Mouse (Mus musculus) hindbrain, embryonic 15.5 days (tissue): Measurements from ENCODE around the gene Zfyve27. TPM values are rescaled to one million over a fixed set of nuclear protein-coding genes. Genes with fewer than 3 reads are reported as not detected.
A peak's percentile ranks its signal among the peaks of the same experiment; 100 is the strongest.

Source experiments
- ATAC-seq: fragments of 200-750 bp; cut with Nextera tagmentation; 2 replicates; pipeline ENCODE4 v1.8.0; 2017; ENCODE audit warnings: low read depth, moderate number of reproducible peaks, moderate TSS enrichment; ENCODE audit not compliant: low FRiP score
- H3K27ac ChIP-seq: fragments of 300-500 bp; sonication (generic); replicated peaks from 2 replicates; pipeline ENCODE4 v1.5.1; 2015; ENCODE audit warnings: mild to moderate bottlenecking, inconsistent platforms
- H3K27me3 ChIP-seq: fragments of 300-500 bp; sonication (generic); 2 replicates; pipeline ENCODE4 v1.6.1; 2015; ENCODE audit warnings: control low read depth, inconsistent platforms
- H3K36me3 ChIP-seq: fragments of 300-500 bp; sonication (generic); 2 replicates; pipeline ENCODE4 v1.6.1; 2015; ENCODE audit warnings: control low read depth, inconsistent platforms
- H3K4me1 ChIP-seq: fragments of 300-500 bp; sonication (generic); replicated peaks from 2 replicates; pipeline ENCODE4 v1.6.1; 2015; ENCODE audit warnings: control low read depth, inconsistent platforms
- H3K4me2 ChIP-seq: fragments of 300-500 bp; sonication (generic); 2 replicates; pipeline ENCODE4 v1.6.1; 2015; ENCODE audit warnings: moderate library complexity, mild to moderate bottlenecking, inconsistent platforms
- H3K4me3 ChIP-seq: fragments of 300-500 bp; sonication (generic); 2 replicates; pipeline ENCODE4 v1.5.1; 2015; ENCODE audit warnings: mild to moderate bottlenecking, inconsistent platforms
- H3K9ac ChIP-seq: fragments of 300-500 bp; sonication (generic); 2 replicates; pipeline ENCODE4 v1.6.1; 2015; ENCODE audit warnings: inconsistent platforms
- H3K9me3 ChIP-seq: fragments of 300-500 bp; sonication (generic); 2 replicates; pipeline ENCODE4 v1.6.1; 2016; ENCODE audit warnings: control low read depth, inconsistent platforms
- WGBS: fragments of 180-500 bp; shearing (Covaris S2); methylation state at CpG from one replicate; pipeline ENCODE4 v1.1.7; 2015; 5-methylcytosine and 5-hydroxymethylcytosine counted together
- polyA plus RNA-seq: library from polyadenylated mRNA; unstranded; fragments of >200 nt; fragmentation: Nextera tagmentation; extraction: Ambion mirVana; gene quantifications from 2 replicates; pipeline ENCODE4 v1.2.1, GENCODE M21; 2015

The Zfyve27 gene
- polyA plus RNA-seq, 1 experiment from 2014 or later: 65.0 TPM

GRCm38 (mm10) chr19:42144541-42145167 lies 19.1 kb upstream of the Zfyve27 start:
- WGBS: 24% methylated on average over 8 of the region's 8 CpGs
- H3K27me3 ChIP-seq: peaks cover 13% of the 10 kb centered on the region

GRCm38 (mm10) chr19:42145210-42145609 lies 18.5 kb upstream of the Zfyve27 start:
- 68% methylated on average over 4 of the region's 4 CpGs for WGBS
- no peaks in the 10 kb centered on the region for H3K9me3 ChIP-seq
- no peaks in the 10 kb centered on the region for H3K36me3 ChIP-seq
- H3K27ac ChIP-seq: no peak overlapping the region
- H3K4me2 ChIP-seq: no peak overlapping the region
- peaks cover 17% of the 10 kb centered on the region for H3K4me1 ChIP-seq
- no peak for ATAC-seq
- no peak overlapping the region for H3K4me3 ChIP-seq
- peaks cover 14% of the 10 kb centered on the region for H3K27me3 ChIP-seq
- no peak overlapping the region for H3K9ac ChIP-seq

More at GRCm38 (mm10) chr19:42144541-42145167, 19.1 kb upstream of the Zfyve27 start:
- no peak overlapping the region for H3K9ac ChIP-seq
- no peak overlapping the region for H3K27ac ChIP-seq
- peaks cover 17% of the 10 kb centered on the region for H3K4me1 ChIP-seq
- H3K36me3 ChIP-seq: no peaks in the 10 kb centered on the region
- ATAC-seq: no peak
- H3K4me2 ChIP-seq: no peak overlapping the region
- no peak overlapping the region for H3K4me3 ChIP-seq
- H3K9me3 ChIP-seq: no peaks in the 10 kb centered on the region

- Histone ChIP-seq H3K9ac (no peak overlapping the region), H3K4me2 (no peak overlapping the region), H3K27ac (no peak overlapping the region), H3K4me3 (no peak overlapping the region), H3K27me3 (peaks cover 14% of the 10 kb centered on the region), H3K4me1 (peaks cover 17% of the 10 kb centered on the region), H3K9me3 (no peaks in the 10 kb centered on the region), H3K36me3 (no peaks in the 10 kb centered on the region)
- ATAC-seq: no peak
- 94% methylated on average over 2 of the region's 2 CpGs for WGBS
These were observed 18.0 kb upstream of the Zfyve27 start for GRCm38 (mm10) chr19:42145731-42146130.

- ATAC-seq: no peak
- Histone ChIP-seq H3K4me2 (no peak overlapping the region), H3K9me3 (no peaks in the 10 kb centered on the region), H3K4me1 (peaks cover 17% of the 10 kb centered on the region), H3K36me3 (no peaks in the 10 kb centered on the region), H3K27ac (peak overlapping the region; percentile 65; the same call in 1 of the 2 replicates), H3K27me3 (peaks cover 14% of the 10 kb centered on the region), H3K9ac (no peak overlapping the region), H3K4me3 (no peak overlapping the region)
- 92% methylated on average over 9 of the region's 9 CpGs for WGBS
These were observed 17.3 kb upstream of the Zfyve27 start for GRCm38 (mm10) chr19:42146276-42147010.

- under 1% methylated on average over 31 of the region's 57 CpGs for WGBS
- H3K9me3 ChIP-seq: no peaks in the 10 kb centered on the region
- H3K4me2 ChIP-seq: peak within 1 kb of the TSS; percentile 90
- peak; percentile 50; the same call in 1 of the 2 replicates for ATAC-seq
- H3K36me3 ChIP-seq: no peaks in the 10 kb centered on the region
- peak within 1 kb of the TSS; percentile 65 for H3K27ac ChIP-seq
- H3K4me1 ChIP-seq: peaks cover 17% of the 10 kb centered on the region
- peaks cover 15% of the 10 kb centered on the region for H3K27me3 ChIP-seq
- peak within 1 kb of the TSS; percentile 72 for H3K9ac ChIP-seq
- peak within 1 kb of the TSS; percentile 54 for H3K4me3 ChIP-seq
These were observed 16.5 kb upstream of the Zfyve27 start, which contains the start of gene Marveld1 for GRCm38 (mm10) chr19:42147170-42147768. Marveld1 (plus strand) TSS chr19:42147400.

- H3K27me3 ChIP-seq: peaks cover 16% of the 10 kb centered on the region
- peaks cover 17% of the 10 kb centered on the region for H3K4me1 ChIP-seq
- ATAC-seq: peak; percentile 55; the same call in 1 of the 2 replicates
- H3K4me3 ChIP-seq: peak overlapping the region; percentile 54
- WGBS: under 1% methylated on average over 63 of the region's 63 CpGs
- peak overlapping the region; percentile 65 for H3K27ac ChIP-seq
- peak overlapping the region; percentile 72 for H3K9ac ChIP-seq
- peak overlapping the region; percentile 90 for H3K4me2 ChIP-seq
- no peaks in the 10 kb centered on the region for H3K9me3 ChIP-seq
- no peaks in the 10 kb centered on the region for H3K36me3 ChIP-seq
These were observed 15.8 kb upstream of the Zfyve27 start for GRCm38 (mm10) chr19:42147769-42148568.

GRCm38 (mm10) chr19:42148569-42148860 lies 15.2 kb upstream of the Zfyve27 start:
- Histone ChIP-seq H3K27ac (no peak overlapping the region), H3K27me3 (peaks cover 16% of the 10 kb centered on the region), H3K36me3 (no peaks in the 10 kb centered on the region), H3K4me2 (peak overlapping the region; percentile 90), H3K9me3 (no peaks in the 10 kb centered on the region), H3K9ac (peak overlapping the region; percentile 72), H3K4me3 (peak overlapping the region; percentile 54), H3K4me1 (peaks cover 17% of the 10 kb centered on the region)
- ATAC-seq: no peak
- WGBS: 26% methylated on average over 7 of the region's 7 CpGs

- Histone ChIP-seq H3K9me3 (no peaks in the 10 kb centered on the region), H3K27me3 (peaks cover 13% of the 10 kb centered on the region), H3K9ac (no peak overlapping the region), H3K4me3 (no peak overlapping the region), H3K4me2 (no peak overlapping the region), H3K27ac (no peak overlapping the region), H3K4me1 (peaks cover 17% of the 10 kb centered on the region), H3K36me3 (no peaks in the 10 kb centered on the region)
- 3% methylated on average over 6 of the region's 6 CpGs for WGBS
- no peak for ATAC-seq
These were observed 11.8 kb upstream of the Zfyve27 start for GRCm38 (mm10) chr19:42151990-42152389.

GRCm38 (mm10) chr19:42157493-42158237 lies 6.1 kb upstream of the Zfyve27 start:
- WGBS: 76% methylated on average over 12 of the region's 12 CpGs
- H3K4me3 ChIP-seq: no peak overlapping the region
- no peak for ATAC-seq
- H3K9me3 ChIP-seq: no peaks in the 10 kb centered on the region
- no peaks in the 10 kb centered on the region for H3K27me3 ChIP-seq
- no peaks in the 10 kb centered on the region for H3K36me3 ChIP-seq
- H3K9ac ChIP-seq: no peak overlapping the region
- no peaks in the 10 kb centered on the region for H3K4me1 ChIP-seq
- no peak overlapping the region for H3K4me2 ChIP-seq
- H3K27ac ChIP-seq: no peak overlapping the region

- ATAC-seq: no peak
- 59% methylated on average over 13 of the region's 13 CpGs for WGBS
- Histone ChIP-seq H3K9me3 (no peaks in the 10 kb centered on the region), H3K4me2 (no peak overlapping the region), H3K4me3 (no peak overlapping the region), H3K27ac (no peak overlapping the region), H3K36me3 (no peaks in the 10 kb centered on the region), H3K9ac (no peak overlapping the region), H3K27me3 (no peaks in the 10 kb centered on the region), H3K4me1 (no peaks in the 10 kb centered on the region)
These were observed 5.3 kb upstream of the Zfyve27 start for GRCm38 (mm10) chr19:42158246-42159017.

- Histone ChIP-seq H3K27me3 (peaks cover 15% of the 10 kb centered on the region), H3K4me2 (no peak overlapping the region), H3K9ac (no peak overlapping the region), H3K4me3 (no peak overlapping the region), H3K36me3 (no peaks in the 10 kb centered on the region), H3K9me3 (no peaks in the 10 kb centered on the region), H3K27ac (no peak overlapping the region), H3K4me1 (peaks cover 13% of the 10 kb centered on the region)
- 27% methylated on average over 7 of the region's 7 CpGs for WGBS
- no peak for ATAC-seq
These were observed 437 bp downstream of the Zfyve27 start for GRCm38 (mm10) chr19:42164188-42164587.
